Mouse (Mus musculus): ENCODE data around the gene Anp32a. TPM values are rescaled to one million over a fixed set of nuclear protein-coding genes. Genes with fewer than 3 reads are reported as not detected.

The Anp32a gene
- polyA plus RNA-seq, 1 experiment = 58.2 TPM

DNA sequence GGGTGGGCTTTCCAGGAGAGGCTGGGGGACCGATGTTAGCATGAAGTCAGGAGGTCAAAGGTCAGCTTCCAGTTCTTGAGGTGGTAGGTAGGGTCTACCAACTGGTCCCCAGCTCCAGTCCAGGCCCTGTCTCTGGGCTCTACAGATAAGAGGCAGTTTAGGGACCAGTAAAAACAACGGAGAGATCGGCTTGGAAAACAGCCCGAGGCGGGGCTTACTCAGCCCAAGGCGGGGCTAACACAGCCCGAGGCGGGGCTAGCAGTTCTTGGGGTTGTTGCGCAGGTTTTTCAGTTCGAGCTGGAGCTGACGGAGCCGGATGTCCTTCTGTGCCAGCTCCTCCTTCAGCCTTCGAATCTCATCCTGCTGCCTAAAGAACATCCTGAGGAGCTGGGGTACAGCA lies 79.9 kb downstream of the Anp32a start:
- DNase-seq = peak; percentile 88
- Histone ChIP-seq H3K4me1 (ENCODE audit: control insufficient read depth, insufficient read depth, low read length) (peaks cover 12% of the 10 kb centered on the region), H3K4me3 (replicated peaks; ENCODE audit: extremely low read depth, low read depth, low read length) (peak overlapping the region; percentile 68)
- 5% methylated on average over 13 of the region's 13 CpGs for WGBS
- no peak for TF ChIP-seq CTCF (IDR thresholded peaks at IDR 0.05; ENCODE audit: insufficient read depth, low read length)
- peak; percentile 95 for TF ChIP-seq POLR2A (IDR thresholded peaks at IDR 0.05; ENCODE audit: borderline replicate concordance, extremely low read depth, low read depth, low read length)

DNA sequence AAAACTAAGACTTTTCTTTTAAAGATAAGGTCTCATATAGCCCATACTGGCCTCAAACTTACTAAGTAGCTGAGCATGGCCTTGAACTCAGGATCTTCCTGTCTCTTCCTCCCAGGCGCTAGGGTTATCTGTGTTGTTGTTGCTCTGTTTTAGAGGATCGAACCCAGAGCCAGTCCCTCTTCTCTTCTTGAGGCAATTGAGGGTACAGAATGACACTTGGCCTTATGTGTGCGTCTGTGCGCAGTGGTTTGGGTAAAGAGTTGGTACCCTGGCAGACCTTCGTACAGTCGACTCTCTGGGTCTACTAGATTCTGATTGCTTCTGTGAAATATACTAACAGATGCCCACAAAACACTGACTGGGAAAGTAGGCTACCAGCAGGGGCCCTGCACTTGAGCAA lies 80.8 kb downstream of the Anp32a start:
- DNase-seq = no peak
- peaks cover 14% of the 10 kb centered on the region for H3K4me1 ChIP-seq (ENCODE audit: control insufficient read depth, insufficient read depth, low read length)
- TF ChIP-seq CTCF (IDR thresholded peaks at IDR 0.05; ENCODE audit: insufficient read depth, low read length) (no peak), POLR2A (IDR thresholded peaks at IDR 0.05; ENCODE audit: borderline replicate concordance, extremely low read depth, low read depth, low read length) (no peak)
- H3K4me3 ChIP-seq (replicated peaks; ENCODE audit: extremely low read depth, low read depth, low read length) = no peak overlapping the region
- WGBS = 98% methylated on average over 6 of the region's 6 CpGs

DNA sequence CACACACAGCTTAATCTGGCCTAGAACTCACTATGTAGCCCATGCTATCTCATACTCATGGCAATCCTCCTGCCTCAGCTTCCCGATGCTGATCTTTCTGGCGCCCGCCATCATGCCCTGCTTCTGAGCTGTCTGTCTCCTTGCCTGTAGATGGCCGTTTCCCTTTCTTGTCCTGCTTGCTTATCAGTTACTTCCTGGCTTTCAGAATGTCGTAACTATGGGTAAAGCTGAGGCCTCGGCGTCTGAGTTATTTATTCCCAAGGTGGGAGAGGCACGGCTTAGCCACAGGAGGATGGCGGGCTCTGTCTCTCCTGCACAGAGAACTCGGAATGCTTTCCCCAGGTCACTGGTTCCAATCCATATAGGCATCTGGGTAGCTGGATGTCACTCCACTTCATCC lies 81.8 kb downstream of the Anp32a start:
- TF ChIP-seq POLR2A (IDR thresholded peaks at IDR 0.05; ENCODE audit: borderline replicate concordance, extremely low read depth, low read depth, low read length) (no peak), CTCF (IDR thresholded peaks at IDR 0.05; ENCODE audit: insufficient read depth, low read length) (no peak)
- Histone ChIP-seq H3K4me3 (replicated peaks; ENCODE audit: extremely low read depth, low read depth, low read length) (no peak overlapping the region), H3K4me1 (ENCODE audit: control insufficient read depth, insufficient read depth, low read length) (peaks cover 15% of the 10 kb centered on the region)
- WGBS = 42% methylated on average over 10 of the region's 10 CpGs
- DNase-seq = no peak

DNA sequence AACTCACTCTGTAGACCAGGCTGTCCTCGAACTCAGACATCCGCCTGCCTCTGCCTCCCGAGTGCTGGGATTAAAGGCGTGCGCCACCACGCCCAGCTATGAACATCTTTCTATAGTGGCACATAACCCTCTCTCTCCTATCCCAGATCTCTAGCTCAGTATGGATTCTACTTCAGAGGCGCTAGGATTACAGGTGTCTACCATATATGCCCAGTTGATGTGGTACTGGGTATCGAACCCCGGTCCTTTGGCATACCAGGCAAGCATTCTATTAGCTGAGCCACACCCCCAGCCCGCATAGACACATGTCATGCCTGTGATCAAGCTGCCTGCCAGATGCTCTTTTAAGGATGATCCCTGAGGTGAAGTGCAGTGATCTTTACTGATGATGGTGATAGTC lies 82.8 kb downstream of the Anp32a start:
- H3K4me1 ChIP-seq (ENCODE audit: control insufficient read depth, insufficient read depth, low read length) = peaks cover 15% of the 10 kb centered on the region
- DNase-seq = no peak
- no peak overlapping the region for H3K4me3 ChIP-seq (replicated peaks; ENCODE audit: extremely low read depth, low read depth, low read length)
- no peak for TF ChIP-seq CTCF (IDR thresholded peaks at IDR 0.05; ENCODE audit: insufficient read depth, low read length)
- no peak for TF ChIP-seq POLR2A (IDR thresholded peaks at IDR 0.05; ENCODE audit: borderline replicate concordance, extremely low read depth, low read depth, low read length)
- 91% methylated on average over 10 of the region's 10 CpGs for WGBS

DNA sequence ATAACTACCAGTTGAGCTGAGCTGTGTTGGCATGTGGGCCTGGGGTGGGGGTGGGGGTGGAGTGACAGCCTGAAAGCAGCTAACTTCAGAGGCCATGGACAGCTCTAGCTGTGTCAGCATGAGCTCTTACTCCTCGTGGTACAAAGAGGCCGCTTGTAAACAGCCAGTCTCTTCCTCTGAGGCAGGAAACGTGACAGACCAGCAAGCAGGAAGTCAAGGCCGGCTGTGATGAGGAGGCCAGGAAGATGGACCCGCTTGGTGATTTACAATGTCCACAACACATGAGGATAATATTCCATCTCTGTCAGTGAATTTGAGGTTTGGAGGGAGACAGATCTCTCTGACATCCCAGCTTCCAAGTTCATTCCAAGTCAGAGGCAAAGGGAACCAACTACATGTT lies 84.2 kb downstream of the Anp32a start:
- DNase-seq = no peak
- TF ChIP-seq CTCF (IDR thresholded peaks at IDR 0.05; ENCODE audit: insufficient read depth, low read length) (no peak), POLR2A (IDR thresholded peaks at IDR 0.05; ENCODE audit: borderline replicate concordance, extremely low read depth, low read depth, low read length) (no peak)
- Histone ChIP-seq H3K4me3 (replicated peaks; ENCODE audit: extremely low read depth, low read depth, low read length) (no peak overlapping the region), H3K4me1 (ENCODE audit: control insufficient read depth, insufficient read depth, low read length) (peaks cover 15% of the 10 kb centered on the region)
- WGBS = 27% methylated on average over 5 of the region's 5 CpGs

DNA sequence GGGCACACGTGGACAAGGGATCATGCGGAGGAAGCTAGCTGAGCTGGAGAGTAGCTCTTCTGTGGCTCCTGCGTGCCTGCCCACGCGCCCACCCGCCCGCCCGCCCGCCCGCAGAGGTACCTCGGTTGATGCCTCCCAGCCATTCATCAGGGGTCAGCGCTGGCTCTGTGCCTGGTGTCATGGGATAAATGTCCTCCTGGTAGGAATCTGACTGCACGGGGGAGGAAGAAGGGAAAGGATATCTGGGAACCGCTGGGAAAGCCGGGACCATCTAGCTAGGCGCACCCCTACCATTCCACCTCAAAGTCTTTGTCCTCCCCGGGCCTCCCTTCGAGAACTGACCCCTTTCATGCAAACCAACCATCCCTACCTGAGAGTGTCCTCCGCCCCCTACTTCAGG lies 84.9 kb downstream of the Anp32a start:
- no peak for DNase-seq
- Histone ChIP-seq H3K4me3 (replicated peaks; ENCODE audit: extremely low read depth, low read depth, low read length) (no peak overlapping the region), H3K4me1 (ENCODE audit: control insufficient read depth, insufficient read depth, low read length) (peaks cover 10% of the 10 kb centered on the region)
- TF ChIP-seq CTCF (IDR thresholded peaks at IDR 0.05; ENCODE audit: insufficient read depth, low read length) (no peak), POLR2A (IDR thresholded peaks at IDR 0.05; ENCODE audit: borderline replicate concordance, extremely low read depth, low read depth, low read length) (no peak)
- 77% methylated on average over 19 of the region's 19 CpGs for WGBS

DNA sequence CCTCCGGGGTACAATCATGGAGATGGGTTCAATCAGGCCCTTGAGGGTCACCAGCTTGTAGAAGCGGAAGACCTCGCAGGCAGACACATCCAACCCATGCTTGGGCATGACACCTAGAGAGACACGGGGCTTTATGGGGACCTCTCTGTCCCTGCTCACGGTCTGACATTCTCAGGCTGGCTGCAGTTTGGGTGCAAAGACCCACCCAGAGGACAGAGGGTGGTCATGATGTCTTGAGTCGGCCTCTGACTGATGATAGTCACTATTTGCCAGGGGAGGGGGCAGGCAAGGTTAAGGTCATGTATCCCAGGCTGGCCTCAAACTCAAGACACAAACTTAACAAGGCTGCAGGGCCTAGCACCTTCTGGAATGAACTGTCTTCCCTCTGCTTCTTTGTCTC lies 85.4 kb downstream of the Anp32a start:
- no peak for DNase-seq
- H3K4me3 ChIP-seq (replicated peaks; ENCODE audit: extremely low read depth, low read depth, low read length) = no peak overlapping the region
- TF ChIP-seq CTCF (IDR thresholded peaks at IDR 0.05; ENCODE audit: insufficient read depth, low read length) = no peak
- no peak for TF ChIP-seq POLR2A (IDR thresholded peaks at IDR 0.05; ENCODE audit: borderline replicate concordance, extremely low read depth, low read depth, low read length)
- H3K4me1 ChIP-seq (ENCODE audit: control insufficient read depth, insufficient read depth, low read length) = peaks cover 7% of the 10 kb centered on the region
- WGBS = 91% methylated on average over 6 of the region's 6 CpGs

DNA sequence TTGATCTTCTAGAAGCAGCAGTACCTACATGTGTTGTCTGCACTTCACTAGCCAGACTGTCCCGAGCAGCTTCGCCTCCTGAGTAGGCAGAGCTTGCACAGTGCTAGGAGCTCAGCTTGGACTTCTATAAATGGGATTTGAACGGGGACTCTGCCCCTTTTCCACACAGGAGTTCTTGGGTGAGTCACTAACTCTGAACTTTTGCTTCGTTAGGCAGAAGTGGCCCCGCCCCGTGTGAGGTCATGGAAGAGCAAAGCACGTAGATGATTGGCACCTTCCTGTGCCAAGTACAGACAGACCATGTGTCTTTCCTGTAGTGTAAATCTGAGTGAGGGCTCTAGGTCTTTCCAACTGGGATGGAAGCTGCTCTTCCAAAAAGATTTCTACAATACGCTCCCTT lies 85.9 kb downstream of the Anp32a start:
- Histone ChIP-seq H3K4me1 (ENCODE audit: control insufficient read depth, insufficient read depth, low read length) (peaks cover 7% of the 10 kb centered on the region), H3K4me3 (replicated peaks; ENCODE audit: extremely low read depth, low read depth, low read length) (no peak overlapping the region)
- 55% methylated on average over 8 of the region's 8 CpGs for WGBS
- no peak for TF ChIP-seq CTCF (IDR thresholded peaks at IDR 0.05; ENCODE audit: insufficient read depth, low read length)
- no peak for TF ChIP-seq POLR2A (IDR thresholded peaks at IDR 0.05; ENCODE audit: borderline replicate concordance, extremely low read depth, low read depth, low read length)
- no peak for DNase-seq

Other genes starting within 250 kb of the Anp32a start
- gene Glce, start 218.6 kb upstream of the Anp32a start, polyA plus RNA-seq (2012; rRNA removed) = 3.1 and 5.6 TPM in 2 replicates
- gene Spesp1, start 59.1 kb upstream of the Anp32a start, polyA plus RNA-seq (2012; rRNA removed) = not detected in 2 replicates
- 48.8 and 51.9 TPM in 2 replicates for gene Coro2b, start 195.8 kb downstream of the Anp32a start, polyA plus RNA-seq (2012; rRNA removed)